Mouse (Mus musculus) liver, postnatal 0 days (tissue): ENCODE measurements at regions not wholly inside any gene's neighbourhood (a gene's known extent, or its start where the extent isn't known, plus 50 kb on each side); places are given as distances from the start of the nearest gene placed in this dataset.

Source experiments
- CTCF ChIP-seq: sonication (generic); IDR thresholded peaks from 2 replicates; pipeline ENCODE4 v1.5.1; 2016; ENCODE audit warnings: antibody characterized with exemption, low read depth
- EP300 ChIP-seq: IDR thresholded peaks from 2 replicates; pipeline ENCODE4 v1.6.1; 2016; ENCODE audit warnings: antibody characterized with exemption, low read depth, mild to moderate bottlenecking

DNA sequence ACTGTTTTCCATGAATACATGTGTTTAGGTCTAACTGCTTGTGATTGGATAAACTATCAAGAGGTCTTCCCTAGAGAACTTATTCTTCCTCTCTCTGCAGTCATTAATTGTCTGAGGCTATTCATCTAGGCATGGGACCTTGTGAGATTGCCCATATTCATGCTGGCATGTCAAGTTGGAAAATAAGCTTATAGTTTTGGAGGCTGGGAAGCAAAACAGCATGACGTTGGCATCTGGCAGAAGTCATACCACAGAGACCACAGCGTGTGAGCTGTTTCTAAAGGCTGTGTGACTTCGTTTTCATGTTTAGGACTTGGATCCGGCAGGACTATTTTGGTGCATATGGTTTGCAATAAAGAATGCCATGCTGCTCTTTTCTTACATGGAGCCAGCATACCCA, 185.5 kb upstream of the Cblb start:
- no peak for TF ChIP-seq CTCF
- no peak for TF ChIP-seq EP300
